Mouse (Mus musculus) forelimb bud, embryonic 11.5 days (tissue): ENCODE measurements at regions not wholly inside any gene's neighbourhood (a gene's known extent, or its start where the extent isn't known, plus 50 kb on each side); places are given as distances from the start of the nearest gene placed in this dataset.
A peak's percentile ranks its signal among the peaks of the same experiment; 100 is the strongest.

ENCODE experiments used
- DNase-seq: peaks from one replicate; pipeline ENCODE4 v3.0.0-alpha.2; 2012; ENCODE audit warnings: low read depth, low spot score

DNA sequence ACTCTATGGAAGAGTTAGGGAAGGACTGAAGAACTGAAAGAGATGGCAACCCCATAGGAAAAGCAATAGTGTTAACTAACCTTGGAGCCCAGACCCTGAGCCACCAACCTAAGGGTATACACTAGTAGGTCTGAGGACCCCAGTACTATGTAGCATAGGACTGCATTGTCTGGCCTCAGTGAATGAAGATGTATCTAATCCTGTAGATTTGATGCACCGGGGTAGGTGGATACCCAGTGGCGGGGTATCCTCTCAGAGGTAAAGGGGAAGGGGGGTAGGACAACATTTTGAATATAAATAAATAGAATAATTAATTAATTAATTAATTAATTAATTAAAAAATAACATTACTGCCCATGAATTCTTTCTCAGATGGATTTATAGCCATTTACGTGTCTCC, 387.9 kb upstream of the 4921530L21Rik start:
- no peak for DNase-seq

DNA sequence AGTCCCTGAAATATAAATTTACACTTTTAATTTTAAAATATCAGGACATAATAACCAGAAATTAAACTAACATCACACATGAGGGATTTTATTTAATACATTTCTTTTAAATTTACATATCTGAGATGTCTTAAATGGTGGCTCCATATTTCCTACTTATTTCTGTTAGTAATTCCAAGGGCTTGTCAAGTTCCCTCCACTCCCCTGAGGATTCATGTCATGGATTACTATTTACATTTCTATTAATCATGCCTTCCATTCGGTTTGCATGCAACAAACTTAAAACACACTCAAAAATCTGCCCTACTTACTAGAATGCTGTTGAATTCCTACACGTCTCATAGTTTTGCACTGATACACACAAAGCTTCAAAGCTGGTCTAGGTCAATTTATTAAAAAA, 387.1 kb upstream of the 4921530L21Rik start:
- DNase-seq, result no peak

- DNase-seq, result no peak
Observed at GRCm38 (mm10) chr14:95515072-95515471, 366.0 kb upstream of the 4921530L21Rik start.

- no peak for DNase-seq
Observed at GRCm38 (mm10) chr14:95518837-95519236, 362.2 kb upstream of the 4921530L21Rik start.

DNA sequence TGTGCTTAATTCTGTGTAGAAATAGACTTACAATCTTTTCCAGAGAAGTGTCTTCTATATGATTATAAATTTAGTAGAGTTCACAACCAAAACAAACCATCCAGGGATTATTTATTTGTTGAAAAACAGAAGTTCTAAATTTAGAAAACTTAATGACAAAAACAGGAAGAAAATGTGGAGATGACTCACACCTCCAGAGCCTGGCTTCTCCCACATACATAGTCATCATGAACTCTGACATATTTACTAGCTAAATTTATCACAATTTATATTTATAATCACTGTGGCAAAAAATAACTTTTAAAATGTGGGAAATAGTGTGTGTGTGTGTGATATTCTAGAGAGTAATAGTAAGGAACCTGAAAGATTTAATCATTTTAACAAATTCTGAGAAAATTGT, 337.2 kb upstream of the 4921530L21Rik start:
- no peak for DNase-seq

DNA sequence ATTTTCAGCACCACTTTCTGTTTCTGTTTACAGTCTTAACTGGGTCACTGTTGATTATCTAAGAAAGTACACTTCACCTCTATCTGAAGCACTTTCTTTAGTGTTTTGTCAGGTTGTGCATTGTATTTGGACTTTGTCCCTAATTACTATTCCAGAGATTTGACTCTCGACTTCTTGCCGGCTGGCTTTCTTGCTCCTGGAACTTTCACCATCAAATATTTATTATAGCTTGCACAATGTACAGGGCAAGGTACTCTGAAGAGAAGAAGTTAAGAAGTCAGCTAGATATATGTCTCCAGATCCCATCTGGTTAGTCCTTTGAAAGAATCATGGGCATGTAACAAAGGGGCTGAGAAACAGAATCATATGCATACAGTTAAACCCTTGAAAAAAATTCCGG, 290.0 kb upstream of the 4921530L21Rik start:
- no peak for DNase-seq

DNA sequence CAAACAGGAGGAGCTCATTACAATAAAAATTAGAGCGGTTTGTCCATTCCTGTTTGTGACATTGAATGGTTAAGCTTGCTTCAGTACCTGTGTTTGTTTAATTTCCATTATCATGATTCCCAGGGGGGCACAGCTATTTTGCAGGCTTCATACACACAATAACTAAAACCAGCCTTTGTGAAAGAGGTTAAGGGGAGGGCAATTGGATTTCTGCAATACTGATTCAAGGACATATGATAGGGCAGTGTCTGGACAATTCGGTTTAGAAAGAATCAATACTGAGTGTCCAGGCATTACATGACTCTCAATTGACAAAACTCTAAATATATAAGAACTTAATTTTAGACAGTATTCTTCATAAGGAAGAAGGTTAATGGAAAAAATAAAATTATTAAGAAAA, 284.7 kb upstream of the 4921530L21Rik start:
- no peak for DNase-seq

DNA sequence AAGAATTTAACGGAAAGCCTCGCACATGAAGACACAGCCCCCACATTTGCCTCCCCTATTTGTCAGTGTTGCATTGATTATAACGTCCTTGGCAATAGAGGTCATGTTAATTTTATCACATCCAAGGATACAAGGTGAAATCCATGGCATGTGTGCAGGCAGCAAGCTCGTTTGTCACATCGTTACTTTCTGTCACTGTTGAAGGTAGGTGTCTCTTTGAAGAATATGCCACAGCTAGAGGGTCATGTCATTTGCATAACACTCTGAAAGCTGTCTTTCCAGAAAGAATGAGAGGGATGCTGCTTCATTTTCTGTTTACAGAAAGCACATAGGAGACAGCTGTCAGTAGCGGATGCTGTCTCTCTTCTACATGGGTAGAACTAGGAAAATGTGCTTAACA, 235.1 kb upstream of the 4921530L21Rik start:
- no peak for DNase-seq

GRCm38 (mm10) chr14:95659552-95659951, 221.5 kb upstream of the 4921530L21Rik start:
- DNase-seq, result no peak

DNA sequence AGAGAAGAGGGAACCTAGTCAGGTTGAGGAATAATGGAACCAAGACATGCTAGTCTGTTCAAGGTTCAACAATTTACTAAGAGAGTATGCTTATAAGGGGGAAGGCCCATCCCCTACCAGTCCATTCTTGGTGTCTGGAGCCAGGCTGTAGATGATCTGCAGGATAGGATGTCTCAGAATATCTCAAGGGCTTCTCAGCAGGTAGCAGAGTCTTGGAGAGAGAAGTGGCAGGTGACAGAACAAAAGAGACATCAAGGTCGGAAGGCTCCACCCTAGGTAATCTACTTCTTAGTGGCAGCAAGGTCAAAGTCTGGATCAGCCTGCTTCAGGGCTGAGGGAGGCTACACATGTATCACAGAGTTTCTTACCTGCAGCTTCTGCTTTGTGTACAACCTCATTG, 220.2 kb upstream of the 4921530L21Rik start:
- DNase-seq, result no peak

- DNase-seq, result no peak
Observed at GRCm38 (mm10) chr14:95661416-95661815, 219.6 kb upstream of the 4921530L21Rik start.

DNA sequence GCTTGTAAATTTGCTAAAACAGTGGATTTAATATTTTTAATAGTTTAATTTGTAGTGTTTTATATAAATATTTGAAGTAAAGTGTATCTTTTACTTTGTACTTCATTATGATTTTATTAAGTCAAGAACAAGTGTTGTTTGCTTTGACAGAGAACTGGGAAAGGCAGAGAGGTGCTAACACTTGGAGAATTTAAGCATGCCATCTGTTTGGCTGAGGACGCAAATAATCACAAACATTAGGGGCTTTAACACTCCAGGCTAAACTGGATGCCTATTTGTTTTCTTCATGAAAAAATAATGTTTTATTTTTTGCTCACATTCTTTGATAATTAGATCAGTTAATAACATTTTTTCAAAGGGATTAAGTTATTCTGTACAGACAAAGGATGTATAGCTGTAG, 193.6 kb upstream of the 4921530L21Rik start:
- no peak for DNase-seq

DNA sequence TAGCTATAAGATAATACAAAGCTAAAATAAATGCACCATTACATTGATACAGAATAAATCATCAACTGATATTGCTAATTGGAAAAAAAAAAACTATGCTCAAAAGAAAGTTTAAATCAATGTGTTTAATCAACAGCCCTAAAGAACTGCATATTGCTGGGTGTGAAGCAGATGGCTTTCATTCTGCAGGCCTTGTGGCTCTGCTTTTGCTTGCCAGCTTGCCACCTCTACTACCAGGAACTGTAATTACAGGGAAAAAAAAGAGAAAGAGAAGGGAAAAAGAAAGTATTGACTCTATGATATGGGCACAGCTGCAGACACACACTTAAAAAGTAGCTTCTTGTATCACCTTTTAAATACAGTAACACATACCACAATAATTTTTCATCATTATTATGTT, 192.4 kb upstream of the 4921530L21Rik start:
- no peak for DNase-seq

GRCm38 (mm10) chr14:95726082-95726481, 155.0 kb upstream of the 4921530L21Rik start:
- DNase-seq, result no peak

DNA sequence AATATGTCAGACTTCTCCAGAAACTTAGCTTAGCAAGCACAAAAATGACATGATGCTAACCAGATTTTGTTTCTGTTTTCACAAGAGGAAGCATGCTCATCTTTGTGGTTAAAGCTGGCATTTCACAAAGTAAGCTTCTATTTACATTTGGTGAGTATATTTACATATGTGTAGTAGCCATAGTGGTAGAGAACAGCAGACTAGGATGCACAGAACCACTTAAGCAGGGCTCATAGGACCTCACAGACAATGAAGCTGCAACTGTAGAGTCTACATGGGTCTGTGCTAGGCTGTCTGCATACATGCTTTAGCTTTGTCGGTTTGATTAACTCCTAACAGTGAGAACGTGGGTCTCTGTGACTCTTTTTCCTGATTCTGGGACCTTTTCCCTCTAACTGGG, 105.3 kb upstream of the 4921530L21Rik start:
- DNase-seq, result no peak

DNA sequence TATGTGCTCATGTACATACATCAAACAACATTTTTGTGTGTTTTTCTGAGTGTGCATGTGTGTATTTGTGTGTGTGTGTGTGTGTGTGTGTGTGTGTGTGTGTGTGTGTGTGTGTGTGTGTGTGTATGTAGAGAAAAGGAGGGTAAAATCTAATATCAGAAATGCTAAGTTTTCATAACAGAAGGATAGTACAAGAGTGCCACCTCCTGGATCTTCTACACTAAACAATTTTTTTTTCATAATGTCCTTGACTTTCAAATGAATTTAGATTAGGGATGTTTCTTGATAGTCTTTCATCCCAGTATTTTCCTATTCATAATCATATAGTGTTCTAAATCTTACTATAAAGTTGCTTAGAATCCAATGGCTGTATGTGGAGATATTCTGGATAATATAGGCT, 103.6 kb upstream of the 4921530L21Rik start:
- peak; percentile 8 for DNase-seq
